Mouse (Mus musculus) lung, embryonic 16.5 days (tissue): ENCODE data around the gene Slc22a14. TPM values are rescaled to one million over a fixed set of nuclear protein-coding genes. Genes with fewer than 3 reads are reported as not detected.
"Not testable (repeated sequence)": the region's sequence is repeated elsewhere in the genome, so short reads cannot be mapped to it uniquely, and the experiment has no call there.

ENCODE experiments used
- ATAC-seq: fragments of 200-750 bp; cut with Nextera tagmentation; 2 replicates; pipeline ENCODE4 v1.8.0; 2017; ENCODE audit warnings: low read depth, mild to moderate bottlenecking, moderate library complexity
- H3K27ac ChIP-seq: fragments of 300-500 bp; sonication (generic); 2 replicates; pipeline ENCODE4 v1.5.1; 2014; ENCODE audit warnings: mild to moderate bottlenecking, control low read depth, low read length
- H3K27me3 ChIP-seq: fragments of 300-500 bp; sonication (generic); 2 replicates; pipeline ENCODE4 v1.6.1; 2014; ENCODE audit warnings: low read depth, low read length, mixed read lengths; ENCODE audit not compliant: control insufficient read depth, insufficient read depth
- H3K36me3 ChIP-seq: fragments of 300-500 bp; sonication (generic); 2 replicates; pipeline ENCODE4 v1.6.1; 2014; ENCODE audit warnings: low read length; ENCODE audit not compliant: control insufficient read depth, insufficient read depth
- H3K4me1 ChIP-seq: fragments of 300-500 bp; sonication (generic); replicated peaks from 2 replicates; pipeline ENCODE4 v1.6.1; 2014; ENCODE audit warnings: low read length, mixed read lengths; ENCODE audit not compliant: control insufficient read depth, insufficient read depth
- H3K4me2 ChIP-seq: fragments of 300-500 bp; sonication (generic); 2 replicates; pipeline ENCODE4 v1.6.1; 2014; ENCODE audit warnings: low read depth, low read length, control low read depth
- H3K4me3 ChIP-seq: fragments of 300-500 bp; sonication (generic); 2 replicates; pipeline ENCODE4 v1.5.1; 2014; ENCODE audit warnings: mild to moderate bottlenecking, low read length, control low read depth
- H3K9ac ChIP-seq: fragments of 300-500 bp; sonication (generic); 2 replicates; pipeline ENCODE4 v1.6.1; 2014; ENCODE audit warnings: low read length, control low read depth
- H3K9me3 ChIP-seq: fragments of 300-500 bp; sonication (generic); 2 replicates; pipeline ENCODE4 v1.6.1; 2016; ENCODE audit warnings: low read length; ENCODE audit not compliant: control insufficient read depth
- WGBS: fragments of 180-500 bp; shearing (Covaris S2); extraction: QIAGEN DNeasy Blood & Tissue Kit; methylation state at CpG from one replicate; pipeline ENCODE4 v1.1.7; 2014; 5-methylcytosine and 5-hydroxymethylcytosine counted together
- polyA plus RNA-seq: library from polyadenylated mRNA; unstranded; fragments of >200 nt; fragmentation: Nextera tagmentation; extraction: Ambion mirVana; gene quantifications from 2 replicates; pipeline ENCODE4 v1.2.1, GENCODE M21; 2015

The Slc22a14 gene
- polyA plus RNA-seq, 1 experiment from 2014 or later: 0.06 TPM

DNA sequence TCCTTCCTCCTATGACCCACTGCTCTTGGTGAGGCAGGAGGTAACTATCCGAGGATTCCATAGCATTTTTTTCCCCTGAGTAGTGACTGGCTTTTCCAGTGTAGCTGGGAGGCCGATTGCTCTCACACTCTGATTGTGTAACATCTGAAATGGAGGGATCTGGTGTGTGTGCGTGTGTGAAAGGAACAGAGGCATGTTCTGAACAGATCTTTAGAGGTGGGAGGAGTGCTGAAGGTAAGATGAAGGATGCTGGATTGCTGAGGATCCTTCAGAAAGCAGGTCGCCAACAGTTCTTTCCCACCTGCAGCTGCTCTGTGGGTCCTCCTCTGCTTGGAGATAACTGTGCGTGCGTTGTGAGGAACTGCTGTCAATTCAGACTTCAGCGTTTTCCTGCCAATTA, 36.0 kb upstream of the Slc22a14 start:
- ATAC-seq: peak; percentile 8
- Histone ChIP-seq H3K9me3 (no peaks in the 10 kb centered on the region), H3K27ac (peak overlapping the region; percentile 98; the same call in 1 of the 2 replicates)

DNA sequence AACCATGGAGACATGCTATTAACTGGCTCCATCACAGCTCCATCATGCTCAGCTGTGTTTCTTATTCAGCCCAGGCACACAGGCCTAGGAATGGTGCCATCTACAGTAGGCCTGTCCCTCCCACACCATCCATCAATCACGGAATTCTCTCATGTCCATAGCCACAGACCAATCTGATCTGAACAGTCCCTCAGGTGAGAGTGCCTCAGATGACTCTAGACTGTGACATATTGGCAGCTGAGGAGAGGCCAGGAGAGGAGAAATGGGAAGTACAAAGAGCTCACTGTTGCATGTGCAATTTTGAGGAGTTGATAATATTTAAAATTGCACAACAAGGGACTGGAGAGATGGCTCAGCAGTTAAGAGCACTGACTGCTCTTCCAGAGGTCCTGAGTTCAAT, 29.5 kb upstream of the Slc22a14 start:
- no peaks in the 10 kb centered on the region for H3K9me3 ChIP-seq
- no peak overlapping the region for H3K4me3 ChIP-seq
- no peak overlapping the region for H3K4me2 ChIP-seq
- no peaks in the 10 kb centered on the region for H3K27me3 ChIP-seq
- no peak overlapping the region for H3K9ac ChIP-seq
- no peaks in the 10 kb centered on the region for H3K36me3 ChIP-seq
- whole genome bisulfite sequencing: 57% methylated on average over 1 of the region's 1 CpGs
- H3K4me1 ChIP-seq: no peaks in the 10 kb centered on the region
- no peak overlapping the region for H3K27ac ChIP-seq
- no peak for ATAC-seq

More for the DNA sequence above, 36.0 kb upstream of the Slc22a14 start:
- H3K4me2 ChIP-seq: peak overlapping the region; percentile 99
- no peaks in the 10 kb centered on the region for H3K36me3 ChIP-seq
- H3K9ac ChIP-seq: peak overlapping the region; percentile 59
- WGBS: under 1% methylated on average over 7 of the region's 7 CpGs
- no peaks in the 10 kb centered on the region for H3K27me3 ChIP-seq
- H3K4me3 ChIP-seq: peak overlapping the region; percentile 91
- H3K4me1 ChIP-seq: peaks cover 17% of the 10 kb centered on the region

DNA sequence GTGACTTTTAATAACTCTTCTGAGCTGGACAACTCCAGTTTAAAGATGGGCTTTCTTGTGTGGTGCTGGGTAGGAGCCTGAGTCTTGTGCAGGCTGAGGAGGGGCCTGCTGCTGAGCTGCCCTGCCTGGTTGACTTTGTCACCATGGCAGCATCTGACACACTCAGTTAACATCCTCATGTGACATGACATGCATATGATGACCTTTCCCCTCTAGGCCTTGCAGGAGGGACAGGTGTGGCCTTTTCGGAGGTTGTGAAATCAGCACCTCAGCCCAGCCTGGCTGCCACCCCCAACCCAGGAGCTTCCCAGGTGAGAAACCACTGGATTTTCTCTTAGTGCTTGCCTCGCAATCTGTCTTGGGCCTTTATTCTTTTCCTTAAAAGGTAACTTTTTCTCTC, 24.9 kb upstream of the Slc22a14 start:
- Histone ChIP-seq H3K9me3 (no peaks in the 10 kb centered on the region), H3K4me2 (no peak overlapping the region), H3K4me3 (no peak overlapping the region), H3K36me3 (no peaks in the 10 kb centered on the region), H3K9ac (no peak overlapping the region), H3K4me1 (no peaks in the 10 kb centered on the region), H3K27me3 (no peaks in the 10 kb centered on the region), H3K27ac (no peak overlapping the region)
- ATAC-seq: no peak
- WGBS: 93% methylated on average over 2 of the region's 2 CpGs

DNA sequence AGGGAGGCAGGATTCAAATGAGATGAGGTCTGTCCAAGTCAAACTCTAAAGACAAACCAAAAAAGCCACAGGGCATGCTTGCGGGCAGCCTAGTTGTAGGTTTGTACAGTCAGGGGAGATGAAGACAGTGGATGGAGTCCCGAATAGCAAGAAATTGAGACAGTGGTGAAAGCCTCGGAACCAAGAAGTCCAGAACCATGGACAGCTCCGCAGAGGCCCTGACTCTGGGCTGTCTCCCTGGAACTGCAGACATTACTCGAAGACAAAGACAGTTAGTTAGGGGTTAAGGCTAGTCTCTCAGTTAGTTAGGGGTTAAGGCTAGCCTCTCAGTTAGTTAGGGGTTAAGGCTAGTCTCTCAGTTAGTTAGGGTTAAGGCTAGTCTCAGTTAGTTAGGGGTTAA, 23.6 kb upstream of the Slc22a14 start:
- no peak overlapping the region for H3K4me2 ChIP-seq
- H3K27me3 ChIP-seq: no peaks in the 10 kb centered on the region
- no peak overlapping the region for H3K9ac ChIP-seq
- no peak for ATAC-seq
- no peak overlapping the region for H3K27ac ChIP-seq
- no peaks in the 10 kb centered on the region for H3K4me1 ChIP-seq
- 48% methylated on average over 5 of the region's 5 CpGs for WGBS
- no peak overlapping the region for H3K4me3 ChIP-seq
- H3K9me3 ChIP-seq: no peaks in the 10 kb centered on the region
- no peaks in the 10 kb centered on the region for H3K36me3 ChIP-seq

DNA sequence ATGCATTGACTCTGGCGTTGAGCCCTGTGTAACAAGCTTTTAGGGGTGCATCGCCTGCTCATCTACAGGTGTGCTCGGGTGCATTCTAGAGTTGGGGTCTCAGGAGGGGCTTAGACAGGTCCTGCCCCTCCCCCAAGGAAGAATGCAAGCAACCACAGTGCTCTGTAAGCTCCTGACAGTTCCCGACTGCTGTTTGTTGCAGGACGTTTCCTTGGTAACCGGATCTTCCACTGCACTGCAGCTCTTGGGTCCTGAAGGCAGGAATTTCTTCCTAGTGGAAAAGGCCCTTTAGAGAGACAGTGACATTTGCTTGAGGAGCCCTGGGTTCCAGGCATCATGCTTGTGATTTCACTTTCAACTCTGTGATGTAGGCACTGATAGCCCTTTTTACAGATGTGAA, 17.2 kb upstream of the Slc22a14 start:
- Histone ChIP-seq H3K4me3 (no peak overlapping the region), H3K9me3 (no peaks in the 10 kb centered on the region), H3K27ac (no peak overlapping the region), H3K9ac (no peak overlapping the region), H3K4me2 (no peak overlapping the region), H3K36me3 (no peaks in the 10 kb centered on the region), H3K27me3 (no peaks in the 10 kb centered on the region), H3K4me1 (no peaks in the 10 kb centered on the region)
- ATAC-seq: no peak
- 55% methylated on average over 6 of the region's 6 CpGs for WGBS

DNA sequence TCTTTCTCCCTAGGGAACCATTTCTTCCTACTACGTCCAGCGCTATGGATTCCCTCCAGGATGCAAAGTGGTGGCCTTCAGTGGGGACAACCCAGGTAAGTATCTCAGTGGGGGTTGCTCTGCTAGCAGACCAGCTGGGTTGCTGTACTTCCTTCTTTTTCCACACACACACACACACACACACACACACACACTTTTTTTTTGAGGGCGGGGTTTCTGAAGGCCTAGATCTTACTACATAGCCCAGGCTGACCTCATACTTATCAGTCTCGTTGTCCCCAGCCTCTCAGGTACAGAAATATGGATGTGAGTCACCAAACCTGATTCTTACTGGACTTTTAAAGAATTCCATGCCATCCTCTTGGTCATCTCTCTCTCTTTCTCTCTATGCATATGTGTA, 12.9 kb upstream of the Slc22a14 start:
- H3K4me2 ChIP-seq: no peak overlapping the region
- ATAC-seq: no peak
- H3K9me3 ChIP-seq: no peaks in the 10 kb centered on the region
- no peaks in the 10 kb centered on the region for H3K36me3 ChIP-seq
- no peak overlapping the region for H3K4me3 ChIP-seq
- no peak overlapping the region for H3K9ac ChIP-seq
- H3K27ac ChIP-seq: no peak overlapping the region
- WGBS: 89% methylated on average over 4 of the region's 4 CpGs
- no peaks in the 10 kb centered on the region for H3K4me1 ChIP-seq
- H3K27me3 ChIP-seq: no peaks in the 10 kb centered on the region

DNA sequence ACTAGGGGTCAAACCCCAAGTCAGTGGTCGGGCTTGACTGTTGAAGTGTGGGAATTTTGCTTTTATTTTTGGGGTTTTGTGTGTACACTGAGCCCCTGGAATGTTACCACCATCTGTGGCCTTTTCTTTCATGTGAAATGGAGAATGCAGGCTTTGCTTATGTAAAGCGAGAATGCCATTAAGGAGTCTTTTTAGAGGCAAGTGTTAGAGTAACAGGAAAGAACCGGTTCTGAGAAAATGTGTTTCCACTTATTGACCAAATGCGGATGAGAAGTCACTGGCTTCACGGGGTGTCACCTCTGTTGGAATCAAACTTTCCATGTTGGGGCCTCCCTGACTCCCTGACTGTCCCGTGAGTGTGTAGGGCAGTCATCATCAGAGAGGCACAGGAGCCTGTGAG, 10.2 kb upstream of the Slc22a14 start:
- H3K9me3 ChIP-seq: no peaks in the 10 kb centered on the region
- H3K9ac ChIP-seq: no peak overlapping the region
- H3K4me2 ChIP-seq: no peak overlapping the region
- no peak for ATAC-seq
- H3K27ac ChIP-seq: no peak overlapping the region
- no peaks in the 10 kb centered on the region for H3K27me3 ChIP-seq
- no peak overlapping the region for H3K4me3 ChIP-seq
- WGBS: 52% methylated on average over 6 of the region's 6 CpGs
- no peaks in the 10 kb centered on the region for H3K4me1 ChIP-seq
- H3K36me3 ChIP-seq: no peaks in the 10 kb centered on the region

DNA sequence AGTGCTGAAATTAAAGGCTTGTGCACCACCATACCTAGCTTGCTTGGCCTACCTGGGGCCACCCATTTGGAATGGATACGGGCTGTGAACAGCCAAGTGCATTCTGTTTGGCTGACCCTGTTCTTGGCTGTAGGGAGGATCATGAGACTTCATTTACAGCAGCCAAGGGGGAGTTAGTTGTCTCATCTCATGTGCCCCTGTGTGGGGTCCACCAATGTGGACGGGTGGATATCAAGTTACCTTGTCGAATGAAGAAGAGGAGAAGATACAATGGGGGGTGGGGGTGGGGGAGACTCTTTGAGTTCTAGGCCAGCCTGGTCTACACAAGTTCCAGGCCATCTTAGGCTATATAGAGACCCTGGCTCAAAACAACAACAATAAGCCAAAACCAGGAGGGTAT, 9.7 kb upstream of the Slc22a14 start:
- 48% methylated on average over 3 of the region's 3 CpGs for WGBS
- Histone ChIP-seq H3K9ac (no peak overlapping the region), H3K4me3 (no peak overlapping the region), H3K4me2 (no peak overlapping the region), H3K4me1 (no peaks in the 10 kb centered on the region), H3K27me3 (no peaks in the 10 kb centered on the region), H3K36me3 (no peaks in the 10 kb centered on the region), H3K9me3 (no peaks in the 10 kb centered on the region), H3K27ac (no peak overlapping the region)
- no peak for ATAC-seq

DNA sequence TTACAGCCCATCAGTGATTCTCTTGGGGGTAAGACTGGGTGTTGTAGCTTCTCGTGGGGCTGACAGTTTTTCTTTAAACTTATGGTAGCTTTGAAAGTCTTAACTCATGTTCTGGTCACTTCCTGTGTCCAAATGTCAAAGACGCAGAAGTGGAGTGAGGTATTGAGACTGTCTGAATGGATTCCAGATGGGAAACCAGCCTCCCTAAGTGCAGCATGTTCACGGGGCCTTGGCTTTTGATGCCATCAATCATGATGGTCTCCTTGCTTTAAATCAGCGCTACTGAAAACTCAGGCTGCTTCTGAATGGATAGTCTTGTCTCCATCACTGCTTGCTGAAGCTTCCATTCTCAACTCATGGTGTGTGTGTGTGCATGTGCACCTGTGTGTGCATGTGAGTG, 5.9 kb upstream of the Slc22a14 start:
- H3K4me2 ChIP-seq: no peak overlapping the region
- no peak overlapping the region for H3K4me3 ChIP-seq
- no peaks in the 10 kb centered on the region for H3K4me1 ChIP-seq
- H3K36me3 ChIP-seq: no peaks in the 10 kb centered on the region
- no peak overlapping the region for H3K27ac ChIP-seq
- H3K27me3 ChIP-seq: no peaks in the 10 kb centered on the region
- 61% methylated on average over 4 of the region's 4 CpGs for WGBS
- ATAC-seq: no peak
- H3K9ac ChIP-seq: no peak overlapping the region
- H3K9me3 ChIP-seq: no peaks in the 10 kb centered on the region

DNA sequence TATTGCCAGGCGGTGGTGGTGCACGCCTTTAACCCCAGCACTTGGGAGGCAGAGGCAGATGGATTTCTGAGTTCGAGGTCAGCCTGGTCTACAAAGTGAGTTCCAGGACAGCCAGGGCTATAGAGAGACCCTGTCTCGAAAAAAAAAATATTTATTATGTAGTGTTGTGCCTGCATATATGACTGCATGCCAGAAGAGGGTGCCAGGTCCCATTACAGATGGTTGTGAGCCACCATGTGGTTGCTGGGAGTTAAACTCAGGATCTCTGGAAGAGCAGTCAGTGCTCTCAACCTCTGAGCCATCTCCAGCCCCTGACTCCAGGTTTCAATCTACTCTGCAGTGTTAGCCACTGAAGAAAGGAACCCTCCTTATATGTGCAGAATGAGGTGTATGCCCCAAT, 5.4 kb upstream of the Slc22a14 start:
- H3K9me3 ChIP-seq, H3K36me3 ChIP-seq, H3K27me3 ChIP-seq, H3K4me3 ChIP-seq, H3K4me2 ChIP-seq, H3K9ac ChIP-seq, ATAC-seq, H3K4me1 ChIP-seq, H3K27ac ChIP-seq: not testable (repeated sequence)
- 81% methylated on average over 4 of the region's 4 CpGs for WGBS
